Mouse (Mus musculus) liver, embryonic 11.5 days (tissue): ENCODE measurements around the gene Hnrnpul1. TPM values are rescaled to one million over a fixed set of nuclear protein-coding genes. Genes with fewer than 3 reads are reported as not detected.

Experiments
- polyA plus RNA-seq: library from polyadenylated mRNA; unstranded; fragments of >200 nt; fragmentation: Nextera tagmentation; extraction: Ambion mirVana; gene quantifications from 2 replicates; pipeline ENCODE4 v1.2.1, GENCODE M21; 2014

The Hnrnpul1 gene
- polyA plus RNA-seq, 1 experiment from 2014 or later: 67.2 TPM

Other genes starting within 250 kb of the Hnrnpul1 start
- gene Ceacam2, start 214.9 kb downstream of the Hnrnpul1 start, polyA plus RNA-seq: not detected in 2 replicates
- not detected in 2 replicates for gene Erich4, start 138.9 kb downstream of the Hnrnpul1 start, polyA plus RNA-seq
- gene Dmac2, start 135.3 kb downstream of the Hnrnpul1 start, polyA plus RNA-seq: 23.3 and 24.8 TPM in 2 replicates
- 2.3 and 3.1 TPM in 2 replicates for gene B3gnt8, start 128.1 kb downstream of the Hnrnpul1 start, polyA plus RNA-seq
- gene Bckdha, start 95.8 kb downstream of the Hnrnpul1 start, polyA plus RNA-seq: 34.2 and 35.5 TPM in 2 replicates
- 125 and 139 TPM in 2 replicates for gene Exosc5, start 95.6 kb downstream of the Hnrnpul1 start, polyA plus RNA-seq
- 2.5 and 3.3 TPM in 2 replicates for gene Tmem91, start 79.6 kb downstream of the Hnrnpul1 start, polyA plus RNA-seq
- 38.2 and 40.9 TPM in 2 replicates for gene B9d2, start 74.0 kb downstream of the Hnrnpul1 start, polyA plus RNA-seq
- gene Tgfb1, start 67.8 kb downstream of the Hnrnpul1 start, polyA plus RNA-seq: 14.4 and 16.4 TPM in 2 replicates
- 33.2 and 33.9 TPM in 2 replicates for gene Ccdc97, start 35.7 kb downstream of the Hnrnpul1 start, polyA plus RNA-seq
- 34.2 and 35.4 TPM in 2 replicates for gene Axl, start 33.9 kb upstream of the Hnrnpul1 start, polyA plus RNA-seq
- gene Cyp2s1, start 62.2 kb upstream of the Hnrnpul1 start, polyA plus RNA-seq: 1.4 and 2.6 TPM in 2 replicates
- not detected in 2 replicates for gene Cyp2b10, start 142.9 kb upstream of the Hnrnpul1 start, polyA plus RNA-seq